Mouse (Mus musculus) gastrocnemius, postnatal 36 days (tissue): ENCODE measurements around the gene Gabrd. TPM values are rescaled to one million over a fixed set of nuclear protein-coding genes. Genes with fewer than 3 reads are reported as not detected.

Experiments
- DNase-seq, 2 experiments: peaks; one replicate each; pipeline ENCODE4 v3.0.0; 2022
- intact Hi-C: fragments of 180-260 bp; cut with DNase I; formaldehyde crosslinking; loops from one replicate; pipeline ENCODE4 v1.15.1; 2025
- total RNA-seq, 2 experiments: library from RNA; stranded (reverse); gene quantifications; 2 replicates each; pipeline ENCODE4 v1.2.3; 2021

The Gabrd gene
- total RNA-seq, 2 experiments from 2014 or later, result 0.23 to 0.25 TPM

DNA sequence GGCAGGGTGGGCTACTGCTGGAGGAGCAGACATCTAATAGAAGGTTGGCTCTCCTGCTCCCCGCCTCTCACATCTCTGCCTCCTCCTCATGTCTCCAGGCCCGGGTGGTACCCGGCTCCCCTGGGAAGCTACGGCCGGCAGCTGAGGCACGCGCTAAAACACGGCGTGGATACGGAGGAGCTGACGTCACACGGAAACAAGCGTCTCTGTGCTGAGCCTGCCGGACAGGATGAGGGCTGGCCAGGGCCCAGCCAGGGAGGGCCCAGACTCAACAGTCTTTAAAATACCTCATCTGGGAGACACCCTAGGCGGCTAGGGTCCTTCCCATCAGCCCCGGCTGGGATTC lies 52.3 kb downstream of the Gabrd start:
- intact Hi-C loops, result no loop called here
- DNase-seq, result peak; percentile 13 to 22

DNA sequence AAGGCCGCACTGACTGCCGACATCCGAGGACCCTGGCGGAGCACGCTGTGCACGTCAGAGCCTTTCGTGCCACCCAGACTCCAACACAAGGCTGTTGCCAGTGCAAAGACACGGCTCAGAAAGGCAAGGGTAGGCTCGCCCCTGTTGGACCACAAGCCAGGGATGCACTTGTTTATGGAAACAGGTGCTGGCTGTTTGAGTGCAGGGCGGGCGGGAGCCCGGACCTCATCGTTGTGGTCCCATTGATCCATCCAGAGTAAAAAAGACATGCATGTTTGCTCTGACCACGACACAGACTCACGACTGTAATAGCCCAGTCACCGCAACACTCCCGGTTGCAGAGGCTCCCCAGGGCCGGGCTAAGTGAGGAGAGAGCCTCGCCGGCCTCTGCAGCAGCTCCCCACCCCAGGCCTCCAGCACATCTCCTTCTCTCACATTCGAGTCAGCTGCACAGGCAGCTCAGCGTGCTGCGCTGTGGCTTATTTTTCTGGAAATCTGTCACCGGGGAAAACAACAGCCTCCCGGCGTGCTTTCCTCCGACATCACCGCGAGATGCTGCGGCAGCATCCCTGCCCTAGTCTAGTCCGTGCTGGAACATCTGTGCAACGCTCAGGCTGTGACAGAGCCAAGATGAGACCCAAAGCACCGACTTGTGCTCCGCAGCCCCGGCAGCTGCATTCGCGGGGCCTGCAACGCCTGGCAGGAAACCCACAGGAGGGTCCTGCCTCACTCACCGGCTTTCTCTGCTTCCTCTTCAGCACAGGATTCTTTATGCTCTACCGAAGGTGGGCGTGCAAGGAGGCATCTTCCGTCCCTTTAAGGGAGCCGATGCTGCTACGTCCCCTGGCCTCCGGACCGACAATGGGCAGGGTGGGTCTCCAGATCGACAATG lies 53.0 kb downstream of the Gabrd start:
- intact Hi-C loops, result no loop called here
- DNase-seq, result no peak

DNA sequence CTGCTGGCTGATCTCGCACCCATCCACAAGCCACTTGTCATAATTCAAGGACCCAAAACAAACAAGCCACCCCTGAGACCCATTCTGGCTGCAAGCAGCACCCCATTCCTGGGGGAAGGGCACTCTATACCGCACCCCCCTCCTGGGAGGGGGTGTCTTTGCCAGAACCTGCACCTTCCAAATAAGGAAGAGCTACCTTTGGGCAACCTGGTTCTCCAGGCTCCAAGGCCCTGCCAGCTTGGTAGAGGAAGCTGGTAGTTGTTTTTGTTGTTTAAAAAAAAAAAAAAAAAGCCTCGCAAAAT lies 53.7 kb downstream of the Gabrd start:
- no peak for DNase-seq
- intact Hi-C loops, result no loop called here

DNA sequence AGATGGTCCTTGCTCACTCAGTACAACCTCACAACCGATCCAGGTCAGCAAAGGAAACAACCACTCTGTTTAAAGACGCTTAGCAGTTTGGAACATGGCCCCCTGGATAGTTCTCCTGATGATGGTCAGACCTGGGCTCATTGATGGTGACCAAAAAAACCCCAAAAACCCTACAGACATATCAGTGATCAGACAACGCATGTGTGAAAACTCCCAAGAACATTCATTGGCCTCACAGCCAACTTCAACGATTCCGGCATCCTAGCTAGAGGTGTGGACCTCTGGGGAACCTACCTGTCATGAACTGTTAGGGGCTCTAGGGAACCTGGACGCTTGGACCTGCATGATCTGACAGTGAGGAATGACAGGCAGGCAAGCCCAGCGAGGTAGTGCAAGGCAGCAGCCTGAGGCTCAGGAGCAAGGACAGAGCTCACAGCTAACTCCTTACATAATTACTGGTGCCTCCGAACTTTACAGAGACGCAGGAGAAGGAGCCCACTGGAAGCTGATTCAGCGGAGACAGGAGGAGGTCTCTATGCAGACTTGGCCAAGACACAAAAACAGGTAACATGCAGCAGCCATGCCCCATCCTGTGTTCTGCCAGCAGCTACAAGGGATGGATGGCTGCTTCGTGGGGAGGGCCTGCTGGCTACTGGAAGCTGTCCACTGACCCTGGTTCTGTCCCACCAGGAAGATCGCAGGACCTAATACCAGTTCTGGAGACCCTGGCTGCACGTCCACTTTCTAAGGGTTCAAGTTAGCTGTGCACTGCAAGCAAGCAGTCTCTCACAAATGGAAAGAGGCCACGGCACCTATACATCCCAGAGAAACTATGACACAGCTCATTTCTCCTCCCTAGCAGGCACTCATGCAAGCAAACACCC lies 54.3 kb downstream of the Gabrd start:
- intact Hi-C loops, result no loop called here
- DNase-seq, result no peak

DNA sequence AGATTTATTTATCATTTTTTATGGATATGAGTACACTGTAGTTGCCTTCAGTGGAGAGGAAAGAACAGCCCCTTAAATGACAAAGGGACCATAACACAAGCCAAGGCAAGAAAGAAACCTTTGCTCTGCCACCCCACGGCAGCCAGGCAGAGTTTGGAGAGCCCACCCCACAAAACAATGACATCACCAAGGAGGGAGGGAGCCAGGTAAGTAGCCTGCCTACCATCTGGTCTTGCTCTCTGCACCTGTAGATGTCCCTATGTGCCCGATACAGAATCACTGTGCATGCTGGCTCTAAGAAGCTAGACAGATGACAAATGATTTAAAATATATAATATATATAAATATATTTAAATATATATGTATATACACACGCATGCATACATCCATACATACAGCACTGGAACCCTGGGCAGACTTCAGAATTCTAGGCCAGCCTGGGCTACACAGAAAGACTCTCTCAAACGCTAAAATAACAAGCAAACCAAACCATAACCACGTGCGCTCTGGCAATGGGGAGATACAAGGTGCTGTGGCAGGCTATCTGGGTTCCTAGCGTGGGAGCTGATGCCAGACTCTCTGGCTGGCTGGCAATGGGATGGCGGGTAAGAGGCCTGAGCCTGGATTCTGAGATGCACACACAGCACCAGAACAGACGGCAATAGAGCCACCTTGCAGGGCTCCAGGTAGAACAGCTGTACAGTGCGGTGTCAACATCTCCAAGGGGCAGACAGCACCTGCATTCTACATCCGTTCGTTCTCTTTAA lies 61.4 kb downstream of the Gabrd start:
- intact Hi-C loops, result no loop called here
- no peak for DNase-seq

Other genes starting within 250 kb of the Gabrd start
- gene Ski, start 175.5 kb downstream of the Gabrd start, total RNA-seq, result 10 to 100 TPM; 28.7 to 30.2 TPM
- gene Faap20, start 148.3 kb downstream of the Gabrd start, total RNA-seq, result 1 to 10 TPM; 3.1 to 4.7 TPM
- 1 to 10 TPM in 1 of 2 experiments, under 1 TPM in 1; 0.87 to 1.2 TPM for gene Prkcz, start 36.8 kb downstream of the Gabrd start, total RNA-seq
- under 1 TPM; 0.15 to 0.38 TPM for gene Cfap74, start 11.1 kb upstream of the Gabrd start, total RNA-seq
- 100 to 1,000 TPM; 245 to 257 TPM for gene Tmem52, start 71.0 kb upstream of the Gabrd start, total RNA-seq
- gene Gnb1, start 93.2 kb upstream of the Gabrd start, total RNA-seq, result 10 to 100 TPM; 55.4 to 63.3 TPM
- gene Nadk, start 164.3 kb upstream of the Gabrd start, total RNA-seq, result 10 to 100 TPM; 16.6 to 16.9 TPM
- gene Slc35e2, start 203.3 kb upstream of the Gabrd start, total RNA-seq, result 1 to 10 TPM; 2.9 to 3.8 TPM
- 10 to 100 TPM; 20.6 to 28.1 TPM for gene Cdk11b, start 226.7 kb upstream of the Gabrd start, total RNA-seq
- gene Gm10563, start 247.3 kb upstream of the Gabrd start, total RNA-seq, result not detected